In the genomic region with DNA sequence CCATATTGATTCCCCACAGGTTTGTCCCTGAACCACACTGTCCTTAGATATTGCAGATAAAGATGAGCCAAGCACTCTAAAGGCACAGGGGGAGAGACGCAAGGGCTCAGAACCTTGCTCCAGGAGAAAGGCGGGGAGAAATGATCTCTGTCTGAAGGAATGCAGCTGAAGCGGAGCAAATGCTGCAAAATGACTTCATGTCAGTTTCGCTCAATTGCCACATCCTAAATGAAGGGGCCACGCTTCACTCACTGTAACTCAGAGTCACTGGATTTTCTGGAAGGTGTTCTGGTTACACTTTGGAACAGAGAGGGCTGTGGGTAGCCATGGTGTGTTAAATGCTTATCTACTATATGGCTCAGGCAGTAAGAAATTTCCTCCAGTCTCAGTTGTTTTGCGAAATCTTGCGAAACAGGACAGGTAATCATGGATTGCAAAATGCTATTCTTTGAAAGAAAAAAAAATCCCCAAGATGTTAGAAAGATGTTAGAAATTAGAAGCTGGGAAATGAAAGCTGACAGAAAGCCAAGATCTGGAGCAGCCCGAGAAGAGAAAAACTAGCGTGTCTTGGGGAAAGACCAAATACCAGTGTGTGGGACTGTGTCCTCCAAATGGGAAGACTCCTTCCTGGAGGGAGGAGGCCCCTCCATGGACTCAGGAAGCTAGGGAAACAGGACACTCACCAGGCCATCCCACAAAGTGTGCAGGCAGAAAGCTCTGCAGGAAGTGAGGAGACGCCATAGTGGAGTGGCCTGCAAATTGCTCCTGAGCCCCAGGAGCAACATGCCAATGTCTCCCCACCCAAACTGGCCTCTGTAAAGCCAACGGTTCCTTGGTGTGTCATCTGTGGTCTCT, we compare ENCODE assay signal across 11 mouse cellular contexts.
DNase-seq lines count a peak whose midpoint lies in the region; ATAC-seq lines count a peak whose summit lies in the region.
"Had no signal": no experiment of that assay in that cellular context is flagged by ENCODE, and none has a peak within 500 bp of the region (broad histone marks: within the 10 kb centered on the region; RNA-seq: fewer than 3 reads in every experiment).

No protein-coding gene starts in this region.

- no peak overlapping the region for H3K9ac ChIP-seq in neural tube, embryonic 13.5 days
- no peak overlapping the region for H3K9ac ChIP-seq in neural tube, embryonic 15.5 days (replicated peaks)
- H3K9ac ChIP-seq in heart, embryonic 16.5 days (ENCODE audit: low read length): no peak overlapping the region; the same call in 1 of the 2 replicates

- no peaks in the 10 kb centered on the region for H3K36me3 ChIP-seq in neural tube, embryonic 13.5 days
- no peaks in the 10 kb centered on the region for H3K36me3 ChIP-seq in neural tube, embryonic 15.5 days
- no peaks in the 10 kb centered on the region for H3K36me3 ChIP-seq in heart, embryonic 16.5 days (ENCODE audit: control insufficient read depth, insufficient read depth)

- 77% methylated on average over 11 of the region's 11 CpGs for WGBS in neural tube, embryonic 13.5 days
- 80% methylated on average over 11 of the region's 11 CpGs for WGBS in neural tube, embryonic 15.5 days
- 61% methylated on average over 11 of the region's 11 CpGs for WGBS in heart, embryonic 16.5 days

- no peak overlapping the region for H3K4me3 ChIP-seq in neural tube, embryonic 13.5 days
- no peak overlapping the region for H3K4me3 ChIP-seq in neural tube, embryonic 15.5 days (replicated peaks)
- no peak overlapping the region for H3K4me3 ChIP-seq in heart, embryonic 16.5 days (ENCODE audit: low read length)
- H3K4me3 ChIP-seq: left cerebral cortex, adult 2 months; megakaryocyte, embryonic 14.5 days had no signal

- H3K4me2 ChIP-seq in neural tube, embryonic 13.5 days: no peak overlapping the region
- no peak overlapping the region for H3K4me2 ChIP-seq in neural tube, embryonic 15.5 days
- H3K4me2 ChIP-seq in heart, embryonic 16.5 days (ENCODE audit: low read depth, low read length): no peak overlapping the region

- peaks cover 33% of the 10 kb centered on the region for H3K4me1 ChIP-seq in neural tube, embryonic 13.5 days (replicated peaks)
- peaks cover 23% of the 10 kb centered on the region for H3K4me1 ChIP-seq in neural tube, embryonic 15.5 days
- H3K4me1 ChIP-seq in heart, embryonic 16.5 days (ENCODE audit: control insufficient read depth, insufficient read depth, low read length): peaks cover 55% of the 10 kb centered on the region

- 0 out of 2 replicates have a peak overlapping the region, but pooled peaks have one; percentile 42 for H3K27ac ChIP-seq in neural tube, embryonic 13.5 days (replicated peaks)
- H3K27ac ChIP-seq in neural tube, embryonic 15.5 days (replicated peaks): no peak overlapping the region
- H3K27ac ChIP-seq in heart, embryonic 16.5 days (ENCODE audit: low read length): peak overlapping the region; percentile 82
- H3K27ac ChIP-seq: left cerebral cortex, adult 2 months had no signal

- ATAC-seq in neural tube, embryonic 13.5 days (ENCODE audit: low read depth): no peak
- no peak for ATAC-seq in neural tube, embryonic 15.5 days (ENCODE audit: low FRiP score)
- no peak for ATAC-seq in heart, embryonic 16.5 days (replicated peaks; ENCODE audit: extremely low read depth, insufficient read depth, low FRiP score)

- DNase-seq in gastrocnemius, postnatal 25 days: peak; percentile 29
- DNase-seq in gastrocnemius, postnatal 10 days: no peak
- peak; percentile 50 for DNase-seq in yolk sac, embryonic 10.5 days (ENCODE audit: low spot score)
- DNase-seq in frontal cortex, postnatal 25 days (ENCODE audit: low spot score in 2 of 2): no peak
- DNase-seq in embryo, embryonic 11 days: no peak
- DNase-seq: right cerebral cortex, postnatal 25 days had no signal

- no peaks in the 10 kb centered on the region for H3K27me3 ChIP-seq in neural tube, embryonic 13.5 days
- no peaks in the 10 kb centered on the region for H3K27me3 ChIP-seq in neural tube, embryonic 15.5 days (replicated peaks)
- no peaks in the 10 kb centered on the region for H3K27me3 ChIP-seq in heart, embryonic 16.5 days (ENCODE audit: control insufficient read depth, insufficient read depth, low read length)
- H3K27me3 ChIP-seq: megakaryocyte, embryonic 14.5 days had no signal

- no peaks in the 10 kb centered on the region for H3K9me3 ChIP-seq in neural tube, embryonic 13.5 days
- H3K9me3 ChIP-seq in neural tube, embryonic 15.5 days (replicated peaks): no peaks in the 10 kb centered on the region
- no peaks in the 10 kb centered on the region for H3K9me3 ChIP-seq in heart, embryonic 16.5 days (replicated peaks; ENCODE audit: control insufficient read depth, low read length)

Comparison
In these comparisons a context has a peak if more than half of its experiments do, and no peak if none do; other contexts are left out.
1. DNase-seq: peak in gastrocnemius, postnatal 25 days (single experiment) and yolk sac, embryonic 10.5 days (single experiment); none in gastrocnemius, postnatal 10 days (single experiment), frontal cortex, postnatal 25 days (0 of 2) and embryo, embryonic 11 days (single experiment).